Mouse (Mus musculus) E14TG2a.4 (cell line): ENCODE measurements around the gene Pnrc1.

Experiments
- CTCF ChIP-seq: conservative IDR thresholded peaks from 2 replicates; pipeline ENCODE4 v1.5.1; 2014; ENCODE audit warnings: low read length
- POU5F1 ChIP-seq: IDR thresholded peaks from 2 replicates; pipeline ENCODE4 v1.6.1; 2014; ENCODE audit warnings: low read length, borderline replicate concordance

- TF ChIP-seq CTCF (no peak), POU5F1 (no peak)
These were observed 43.0 kb upstream of the Pnrc1 start for GRCm38 (mm10) chr4:33332956-33333455.
